Mouse (Mus musculus) urinary bladder, postnatal 4 days (tissue): ENCODE measurements around the gene Tsga10ip.

Experiments used
- DNase-seq, 2 experiments: peaks; one replicate each; pipeline ENCODE4 v3.0.0; 2021 to 2022; ENCODE audit warnings: low spot score in 2 of 2

Tsga10ip gene

GRCm38 (mm10) chr19:5402293-5402692 is at the start of gene Tsga10ip:
Gene Tsga10ip (minus strand): TSS chr19:5402526.
- no peak for DNase-seq

- no peak for DNase-seq
Observed at GRCm38 (mm10) chr19:5451766-5452165, 49.4 kb upstream of the Tsga10ip start.

- no peak for DNase-seq
Observed at GRCm38 (mm10) chr19:5449673-5450072, 47.3 kb upstream of the Tsga10ip start.

- no peak for DNase-seq
Observed at GRCm38 (mm10) chr19:5448354-5449150, 46.2 kb upstream of the Tsga10ip start.

- DNase-seq: peak; percentile 58 to 66
Observed at GRCm38 (mm10) chr19:5447515-5448353, 45.4 kb upstream of the Tsga10ip start, which contains the start of gene Fosl1. Gene Fosl1 (plus strand): TSS chr19:5447547.

- no peak for DNase-seq
Observed at GRCm38 (mm10) chr19:5445747-5446146, 43.4 kb upstream of the Tsga10ip start.

GRCm38 (mm10) chr19:5444954-5445353 is 42.6 kb upstream of the Tsga10ip start:
- DNase-seq: no peak

- no peak for DNase-seq
Observed at GRCm38 (mm10) chr19:5444371-5444908, 42.1 kb upstream of the Tsga10ip start.

GRCm38 (mm10) chr19:5433951-5434350 is 31.6 kb upstream of the Tsga10ip start:
- DNase-seq: no peak

- DNase-seq: peak in 1 of 2 experiments; percentile 49
Observed at GRCm38 (mm10) chr19:5432992-5433852, 30.9 kb upstream of the Tsga10ip start.

GRCm38 (mm10) chr19:5431911-5432464 is 29.7 kb upstream of the Tsga10ip start:
- DNase-seq: no peak

GRCm38 (mm10) chr19:5430408-5430807 is 28.1 kb upstream of the Tsga10ip start:
- DNase-seq: no peak

- DNase-seq: peak in 1 of 2 experiments; percentile 54
Observed at GRCm38 (mm10) chr19:5429806-5430205, 27.5 kb upstream of the Tsga10ip start.

- no peak for DNase-seq
Observed at GRCm38 (mm10) chr19:5429219-5429618, 26.9 kb upstream of the Tsga10ip start.

- no peak for DNase-seq
Observed at GRCm38 (mm10) chr19:5428083-5428482, 25.8 kb upstream of the Tsga10ip start.

- DNase-seq: no peak
Observed at GRCm38 (mm10) chr19:5426640-5427290, 24.4 kb upstream of the Tsga10ip start.

GRCm38 (mm10) chr19:5425906-5426565 is 23.7 kb upstream of the Tsga10ip start:
- DNase-seq: no peak

GRCm38 (mm10) chr19:5424782-5425741 is 22.7 kb upstream of the Tsga10ip start, which contains the start of the genes Drap1 and AI837181:
Gene Drap1 (minus strand): TSS chr19:5424979.
Gene AI837181 (plus strand): TSS chr19:5425144.
- peak; percentile 94 to 97 for DNase-seq
